Mouse (Mus musculus): ENCODE data around the gene Gm525.
A peak's percentile ranks its signal among the peaks of the same experiment; 100 is the strongest.
"Not testable (repeated sequence)": the region's sequence is repeated elsewhere in the genome, so short reads cannot be mapped to it uniquely, and the experiment has no call there.

Gene Gm525

GRCm38 (mm10) chr11:89064312-89064711, 9.3 kb upstream of the Gm525 start:
- no peak for DNase-seq (ENCODE audit: low spot score)

- DNase-seq (ENCODE audit: low spot score), result no peak
Observed at GRCm38 (mm10) chr11:89065297-89065696, 8.3 kb upstream of the Gm525 start.

GRCm38 (mm10) chr11:89066126-89066525, 7.5 kb upstream of the Gm525 start:
- DNase-seq (ENCODE audit: low spot score), result no peak

GRCm38 (mm10) chr11:89066750-89067149, 6.9 kb upstream of the Gm525 start, which contains the start of gene Dgke:
Gene Dgke, minus strand, starts transcription at chr11:89066850.
- no peak for DNase-seq (ENCODE audit: low spot score)

GRCm38 (mm10) chr11:89067301-89067822, 6.3 kb upstream of the Gm525 start:
- DNase-seq (ENCODE audit: low spot score), result no peak

- DNase-seq (ENCODE audit: low spot score), result no peak
Observed at GRCm38 (mm10) chr11:89067871-89068490, 5.7 kb upstream of the Gm525 start.

- DNase-seq (ENCODE audit: low spot score), result no peak
Observed at GRCm38 (mm10) chr11:89068649-89069048, 5.0 kb upstream of the Gm525 start.

GRCm38 (mm10) chr11:89069303-89069702, 4.3 kb upstream of the Gm525 start:
- peak; percentile 33 for DNase-seq (ENCODE audit: low spot score)

GRCm38 (mm10) chr11:89071522-89071921, 2.1 kb upstream of the Gm525 start:
- DNase-seq (ENCODE audit: low spot score), result no peak

- DNase-seq (ENCODE audit: low spot score), result no peak
Observed at GRCm38 (mm10) chr11:89074783-89075413, 1.3 kb downstream of the Gm525 start.

- DNase-seq (ENCODE audit: low spot score), result no peak
Observed at GRCm38 (mm10) chr11:89076370-89076821, 2.8 kb downstream of the Gm525 start.

- DNase-seq (ENCODE audit: low spot score), result no peak
Observed at GRCm38 (mm10) chr11:89077601-89078000, 4.0 kb downstream of the Gm525 start.

- no peak for DNase-seq (ENCODE audit: low spot score)
Observed at GRCm38 (mm10) chr11:89078305-89078704, 4.7 kb downstream of the Gm525 start.

GRCm38 (mm10) chr11:89078996-89079680, 5.5 kb downstream of the Gm525 start:
- no peak for DNase-seq (ENCODE audit: low spot score)

GRCm38 (mm10) chr11:89081906-89082305, 8.3 kb downstream of the Gm525 start:
- DNase-seq (ENCODE audit: low spot score), result not testable (repeated sequence)

- DNase-seq (ENCODE audit: low spot score), result not testable (repeated sequence)
Observed at GRCm38 (mm10) chr11:89082691-89083090, 9.1 kb downstream of the Gm525 start.

- peak; percentile 48 for DNase-seq (ENCODE audit: low spot score)
Observed at GRCm38 (mm10) chr11:89084601-89085000, 11.0 kb downstream of the Gm525 start.

GRCm38 (mm10) chr11:89086208-89086809, 12.7 kb downstream of the Gm525 start:
- no peak for DNase-seq (ENCODE audit: low spot score)

GRCm38 (mm10) chr11:89088754-89089153, 15.1 kb downstream of the Gm525 start:
- DNase-seq (ENCODE audit: low spot score), result no peak

- DNase-seq (ENCODE audit: low spot score), result not testable (repeated sequence)
Observed at GRCm38 (mm10) chr11:89090359-89090758, 16.7 kb downstream of the Gm525 start.

- no peak for DNase-seq (ENCODE audit: low spot score)
Observed at GRCm38 (mm10) chr11:89092714-89093113, 19.1 kb downstream of the Gm525 start.

- no peak for DNase-seq (ENCODE audit: low spot score)
Observed at GRCm38 (mm10) chr11:89095306-89095705, 21.7 kb downstream of the Gm525 start.

Data from urinary bladder, postnatal 25 days (tissue).